Mouse (Mus musculus) right cerebral cortex, postnatal 10 days (tissue): ENCODE results near the gene Samd11.

Experiments
- DNase-seq, 2 experiments: peaks; one replicate each; pipeline ENCODE4 v3.0.0; 2021; ENCODE audit warnings: low spot score in 2 of 2

Gene Samd11

DNA sequence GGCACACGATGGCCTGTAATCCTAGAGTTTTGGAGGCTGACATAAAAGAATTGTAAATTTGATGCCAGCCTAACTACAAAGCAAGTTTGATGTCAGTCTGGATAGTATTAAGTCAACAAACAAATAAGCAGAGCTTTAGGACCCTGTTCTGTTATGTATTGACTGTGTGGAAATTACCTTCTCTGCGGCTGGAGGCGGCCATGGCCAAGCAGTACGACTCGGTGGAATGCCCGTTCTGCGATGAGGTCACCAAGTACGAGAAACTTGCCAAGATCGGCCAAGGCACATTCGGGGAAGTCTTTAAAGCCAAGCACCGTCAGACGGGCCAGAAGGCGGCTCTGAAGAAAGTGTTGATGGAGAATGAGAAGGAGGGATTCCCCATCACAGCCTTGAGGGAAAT lies 42.3 kb downstream of the Samd11 start:
- DNase-seq: no peak

GRCm38 (mm10) chr4:156209963-156210635 lies 45.4 kb downstream of the Samd11 start:
- DNase-seq: no peak

- DNase-seq: no peak
Measured at GRCm38 (mm10) chr4:156208872-156209271, 46.6 kb downstream of the Samd11 start.

- no peak for DNase-seq
Measured at GRCm38 (mm10) chr4:156203413-156204131, 51.9 kb downstream of the Samd11 start.

DNA sequence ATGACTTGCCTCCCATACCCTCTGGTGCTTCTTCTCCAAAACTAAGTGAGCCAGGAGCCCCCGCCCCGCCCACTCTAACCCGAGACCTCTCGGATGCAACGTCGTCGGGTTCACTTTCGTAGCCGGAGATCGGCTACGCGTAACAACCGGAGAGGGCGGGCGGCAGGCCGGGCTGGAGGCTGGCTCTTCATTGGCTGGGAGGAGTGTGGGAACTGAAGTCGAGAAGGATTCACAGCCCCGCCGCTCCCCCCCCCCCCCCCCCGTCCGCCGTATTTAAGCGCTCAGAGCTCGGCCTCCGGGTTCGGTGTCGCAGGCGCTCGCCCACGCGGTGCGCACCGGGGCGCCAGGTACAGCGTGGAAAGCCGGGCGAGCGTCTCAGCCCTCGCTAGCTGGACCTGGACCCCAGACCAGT lies 52.5 kb downstream of the Samd11 start, which contains the start of gene AW011738:
Gene AW011738 (plus strand): TSS at position 304 of the 412 bp plus-strand sequence.
- DNase-seq: peak; percentile 81 to 83

GRCm38 (mm10) chr4:156202462-156202893 lies 53.0 kb downstream of the Samd11 start:
- no peak for DNase-seq

DNA sequence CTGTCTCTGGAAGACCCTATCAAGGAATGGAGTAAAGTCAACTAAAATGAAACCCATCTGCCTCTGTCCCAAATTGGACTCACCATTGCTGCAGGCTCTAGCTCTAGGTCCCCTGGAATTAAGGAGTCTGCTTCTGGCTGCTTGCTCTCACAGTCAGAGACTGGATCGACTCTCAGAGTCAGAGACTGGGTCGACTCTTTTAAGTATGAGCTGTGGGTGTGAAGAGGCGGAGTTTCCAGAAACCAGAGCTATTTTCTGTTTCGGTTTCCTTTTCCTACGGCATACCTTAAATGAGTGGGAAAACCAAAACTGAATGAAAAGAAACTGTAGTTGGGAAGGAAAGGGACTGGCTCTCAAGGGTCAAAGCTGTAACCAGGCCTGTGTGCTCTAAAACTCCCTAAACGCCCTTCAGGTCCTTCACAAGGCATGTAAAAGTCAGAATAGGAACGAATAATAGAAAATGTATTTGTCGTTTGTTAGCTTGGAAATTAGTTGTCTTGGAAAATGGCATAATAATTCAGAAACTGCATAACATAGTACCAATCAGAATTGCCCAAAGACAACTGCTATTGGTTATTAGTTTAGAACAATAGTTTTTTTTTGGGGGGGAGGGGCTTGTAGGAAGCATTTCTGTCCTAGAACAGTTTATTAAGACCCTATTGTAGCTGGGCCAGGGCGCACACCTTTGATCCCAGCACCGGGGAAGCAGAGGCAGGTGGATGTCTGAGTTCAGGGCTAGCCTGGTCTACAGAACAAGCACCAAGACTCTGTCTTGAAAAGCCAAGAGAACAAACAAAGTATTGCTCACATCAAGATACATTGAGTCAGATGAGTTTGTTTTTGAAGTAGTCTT lies 54.6 kb downstream of the Samd11 start, which contains the start of gene Isg15:
Gene Isg15 (minus strand): TSS at position 196 of the 853 bp plus-strand sequence.
- no peak for DNase-seq

DNA sequence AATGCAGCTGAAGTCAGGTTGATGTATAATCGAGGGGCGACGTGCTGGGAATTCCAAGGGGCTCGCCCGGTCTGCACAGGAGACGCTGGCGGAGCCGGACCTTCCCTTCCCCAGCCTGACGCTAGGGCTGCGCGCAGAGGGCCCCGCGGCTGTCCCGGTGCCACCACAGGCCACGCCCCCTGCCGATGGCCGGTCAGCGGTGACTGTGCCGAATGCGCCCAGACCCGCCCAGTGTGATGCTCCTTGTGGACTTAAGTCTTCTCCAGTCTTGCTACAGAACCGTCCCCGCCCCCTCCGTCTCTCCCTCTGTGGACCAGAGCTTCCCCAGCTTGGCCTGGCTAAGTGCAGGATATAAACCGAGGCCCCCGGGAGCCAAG lies 57.6 kb downstream of the Samd11 start:
- peak; percentile 88 to 90 for DNase-seq

- peak; percentile 68 to 76 for DNase-seq
Measured at GRCm38 (mm10) chr4:156197131-156197828, 58.2 kb downstream of the Samd11 start, which contains the start of gene Agrn. Agrn (minus strand) TSS chr4:156197488.
